Mouse (Mus musculus): Measurements from ENCODE around the gene Hspb7. TPM values are rescaled to one million over a fixed set of nuclear protein-coding genes. Genes with fewer than 3 reads are reported as not detected.
A peak's percentile ranks its signal among the peaks of the same experiment; 100 is the strongest.

Gene Hspb7
- 0.16 TPM in 1 of 2 replicates, not detected in the other for polyA plus RNA-seq (2014; fragmentation: Nextera tagmentation; extraction: Ambion mirVana)

GRCm38 (mm10) chr4:141420192-141420829, at the start of gene Hspb7:
TSS of gene Hspb7 (plus strand) at chr4:141420779.
- ATAC-seq (ENCODE audit: low FRiP score) (no peak), DNase-seq (ENCODE audit: low spot score) (no peak)
- no peaks in the 10 kb centered on the region for H3K9me3 ChIP-seq (ENCODE audit: control insufficient read depth, low read length)
- no peaks in the 10 kb centered on the region for H3K27me3 ChIP-seq (ENCODE audit: control insufficient read depth, insufficient read depth, low read length)
- H3K4me3 ChIP-seq (replicated peaks; ENCODE audit: low read length): no peak within 1 kb of the TSS
- no peaks in the 10 kb centered on the region for H3K36me3 ChIP-seq (replicated peaks; ENCODE audit: control insufficient read depth, insufficient read depth)
- no peaks in the 10 kb centered on the region for H3K4me1 ChIP-seq (replicated peaks; ENCODE audit: control insufficient read depth, insufficient read depth, low read length)
- WGBS: 66% methylated on average over 9 of the region's 9 CpGs
- H3K4me2 ChIP-seq (replicated peaks): no peak within 1 kb of the TSS
- H3K27ac ChIP-seq: no peak within 1 kb of the TSS
- H3K9ac ChIP-seq: no peak within 1 kb of the TSS

GRCm38 (mm10) chr4:141372426-141372825, 48.2 kb upstream of the Hspb7 start:
- Histone ChIP-seq H3K36me3 (replicated peaks; ENCODE audit: control insufficient read depth, insufficient read depth) (no peaks in the 10 kb centered on the region), H3K4me2 (replicated peaks) (no peak overlapping the region), H3K27ac (no peak overlapping the region), H3K4me3 (replicated peaks; ENCODE audit: low read length) (no peak overlapping the region), H3K9ac (no peak overlapping the region), H3K9me3 (ENCODE audit: control insufficient read depth, low read length) (no peaks in the 10 kb centered on the region), H3K27me3 (ENCODE audit: control insufficient read depth, insufficient read depth, low read length) (0 out of 2 replicates have a peak, but pooled peaks cover 2% of the 10 kb centered on the region), H3K4me1 (replicated peaks; ENCODE audit: control insufficient read depth, insufficient read depth, low read length) (peaks cover 5% of the 10 kb centered on the region; the same call in 1 of the 2 replicates)
- ATAC-seq (ENCODE audit: low FRiP score): no peak
- DNase-seq (ENCODE audit: low spot score): no peak
- WGBS: 90% methylated on average over 5 of the region's 5 CpGs

GRCm38 (mm10) chr4:141379674-141380073, 40.9 kb upstream of the Hspb7 start:
- Histone ChIP-seq H3K36me3 (replicated peaks; ENCODE audit: control insufficient read depth, insufficient read depth) (no peaks in the 10 kb centered on the region), H3K27ac (no peak overlapping the region), H3K27me3 (ENCODE audit: control insufficient read depth, insufficient read depth, low read length) (peaks cover 43% of the 10 kb centered on the region), H3K9ac (no peak overlapping the region), H3K4me3 (replicated peaks; ENCODE audit: low read length) (no peak overlapping the region), H3K4me1 (replicated peaks; ENCODE audit: control insufficient read depth, insufficient read depth, low read length) (peaks cover 8% of the 10 kb centered on the region; the same call in 1 of the 2 replicates), H3K4me2 (replicated peaks) (no peak overlapping the region), H3K9me3 (ENCODE audit: control insufficient read depth, low read length) (no peaks in the 10 kb centered on the region)
- no peak for DNase-seq (ENCODE audit: low spot score)
- no peak for ATAC-seq (ENCODE audit: low FRiP score)
- 48% methylated on average over 8 of the region's 8 CpGs for WGBS

- WGBS: 2% methylated on average over 25 of the region's 25 CpGs
- H3K4me3 ChIP-seq (replicated peaks; ENCODE audit: low read length): peak overlapping the region; percentile 20
- peaks cover 45% of the 10 kb centered on the region for H3K27me3 ChIP-seq (ENCODE audit: control insufficient read depth, insufficient read depth, low read length)
- ATAC-seq (ENCODE audit: low FRiP score): no peak
- peak overlapping the region; percentile 28; the same call in 1 of the 2 replicates for H3K9ac ChIP-seq
- peaks cover 8% of the 10 kb centered on the region; the same call in 1 of the 2 replicates for H3K4me1 ChIP-seq (replicated peaks; ENCODE audit: control insufficient read depth, insufficient read depth, low read length)
- no peaks in the 10 kb centered on the region for H3K9me3 ChIP-seq (ENCODE audit: control insufficient read depth, low read length)
- H3K36me3 ChIP-seq (replicated peaks; ENCODE audit: control insufficient read depth, insufficient read depth): no peaks in the 10 kb centered on the region
- no peak for DNase-seq (ENCODE audit: low spot score)
- peak overlapping the region; percentile 47 for H3K4me2 ChIP-seq (replicated peaks)
- no peak overlapping the region for H3K27ac ChIP-seq
These were observed 38.2 kb upstream of the Hspb7 start for GRCm38 (mm10) chr4:141382406-141382805.

GRCm38 (mm10) chr4:141385275-141385674, 35.3 kb upstream of the Hspb7 start:
- 2% methylated on average over 6 of the region's 7 CpGs for WGBS
- Histone ChIP-seq H3K4me3 (replicated peaks; ENCODE audit: low read length) (no peak overlapping the region), H3K9me3 (ENCODE audit: control insufficient read depth, low read length) (no peaks in the 10 kb centered on the region), H3K4me2 (replicated peaks) (no peak overlapping the region), H3K27me3 (ENCODE audit: control insufficient read depth, insufficient read depth, low read length) (peaks cover 45% of the 10 kb centered on the region), H3K27ac (no peak overlapping the region), H3K36me3 (replicated peaks; ENCODE audit: control insufficient read depth, insufficient read depth) (no peaks in the 10 kb centered on the region), H3K4me1 (replicated peaks; ENCODE audit: control insufficient read depth, insufficient read depth, low read length) (peaks cover 8% of the 10 kb centered on the region; the same call in 1 of the 2 replicates), H3K9ac (no peak overlapping the region)
- ATAC-seq (ENCODE audit: low FRiP score): no peak
- peak; percentile 75 for DNase-seq (ENCODE audit: low spot score)

GRCm38 (mm10) chr4:141386150-141386549, 34.4 kb upstream of the Hspb7 start:
- Histone ChIP-seq H3K4me3 (replicated peaks; ENCODE audit: low read length) (no peak overlapping the region), H3K27ac (no peak overlapping the region), H3K27me3 (ENCODE audit: control insufficient read depth, insufficient read depth, low read length) (peaks cover 37% of the 10 kb centered on the region), H3K9me3 (ENCODE audit: control insufficient read depth, low read length) (no peaks in the 10 kb centered on the region), H3K4me1 (replicated peaks; ENCODE audit: control insufficient read depth, insufficient read depth, low read length) (peaks cover 8% of the 10 kb centered on the region; the same call in 1 of the 2 replicates), H3K36me3 (replicated peaks; ENCODE audit: control insufficient read depth, insufficient read depth) (no peaks in the 10 kb centered on the region), H3K9ac (no peak overlapping the region), H3K4me2 (replicated peaks) (no peak overlapping the region)
- ATAC-seq (ENCODE audit: low FRiP score) (no peak), DNase-seq (ENCODE audit: low spot score) (no peak)
- WGBS: 79% methylated on average over 7 of the region's 7 CpGs

- no peak overlapping the region for H3K4me2 ChIP-seq (replicated peaks)
- no peak for ATAC-seq (ENCODE audit: low FRiP score)
- H3K4me1 ChIP-seq (replicated peaks; ENCODE audit: control insufficient read depth, insufficient read depth, low read length): peaks cover 6% of the 10 kb centered on the region; the same call in 1 of the 2 replicates
- no peaks in the 10 kb centered on the region for H3K9me3 ChIP-seq (ENCODE audit: control insufficient read depth, low read length)
- DNase-seq (ENCODE audit: low spot score): peak; percentile 88
- H3K36me3 ChIP-seq (replicated peaks; ENCODE audit: control insufficient read depth, insufficient read depth): no peaks in the 10 kb centered on the region
- peaks cover 26% of the 10 kb centered on the region for H3K27me3 ChIP-seq (ENCODE audit: control insufficient read depth, insufficient read depth, low read length)
- H3K9ac ChIP-seq: no peak overlapping the region
- 18% methylated on average over 5 of the region's 5 CpGs for WGBS
- no peak overlapping the region for H3K27ac ChIP-seq
- H3K4me3 ChIP-seq (replicated peaks; ENCODE audit: low read length): no peak overlapping the region
These were observed 33.3 kb upstream of the Hspb7 start for GRCm38 (mm10) chr4:141387093-141387784.

GRCm38 (mm10) chr4:141387933-141388332, 32.6 kb upstream of the Hspb7 start:
- Histone ChIP-seq H3K36me3 (replicated peaks; ENCODE audit: control insufficient read depth, insufficient read depth) (no peaks in the 10 kb centered on the region), H3K27me3 (ENCODE audit: control insufficient read depth, insufficient read depth, low read length) (peaks cover 19% of the 10 kb centered on the region), H3K9ac (no peak overlapping the region), H3K9me3 (ENCODE audit: control insufficient read depth, low read length) (no peaks in the 10 kb centered on the region), H3K27ac (no peak overlapping the region), H3K4me3 (replicated peaks; ENCODE audit: low read length) (no peak overlapping the region), H3K4me1 (replicated peaks; ENCODE audit: control insufficient read depth, insufficient read depth, low read length) (no peaks in the 10 kb centered on the region), H3K4me2 (replicated peaks) (no peak overlapping the region)
- no peak for ATAC-seq (ENCODE audit: low FRiP score)
- DNase-seq (ENCODE audit: low spot score): no peak
- WGBS: 66% methylated on average over 5 of the region's 5 CpGs

- Histone ChIP-seq H3K4me3 (replicated peaks; ENCODE audit: low read length) (no peak overlapping the region), H3K4me1 (replicated peaks; ENCODE audit: control insufficient read depth, insufficient read depth, low read length) (no peaks in the 10 kb centered on the region), H3K9me3 (ENCODE audit: control insufficient read depth, low read length) (no peaks in the 10 kb centered on the region), H3K27me3 (ENCODE audit: control insufficient read depth, insufficient read depth, low read length) (peaks cover 6% of the 10 kb centered on the region), H3K9ac (no peak overlapping the region), H3K27ac (no peak overlapping the region), H3K4me2 (replicated peaks) (no peak overlapping the region), H3K36me3 (replicated peaks; ENCODE audit: control insufficient read depth, insufficient read depth) (no peaks in the 10 kb centered on the region)
- DNase-seq (ENCODE audit: low spot score) (no peak), ATAC-seq (ENCODE audit: low FRiP score) (no peak)
- 76% methylated on average over 18 of the region's 18 CpGs for WGBS
These were observed 31.0 kb upstream of the Hspb7 start for GRCm38 (mm10) chr4:141389366-141390150.

Measured in hindbrain, embryonic 14.5 days (tissue).